ENCODE assay signal across 11 mouse cellular contexts in genomic region chr4:119008476-119008875, GRCm38 (mm10). TPM values are rescaled to one million over a fixed set of nuclear protein-coding genes. Genes with fewer than 3 reads are reported as not detected.
DNase-seq lines count a peak whose midpoint lies in the region; ATAC-seq and TF ChIP-seq lines count a peak whose summit lies in the region.
"Had no signal": no experiment of that assay in that cellular context is flagged by ENCODE, and none has a peak within 500 bp of the region (broad histone marks: within the 10 kb centered on the region; RNA-seq: fewer than 3 reads in every experiment).

No protein-coding gene starts in this region.

- H3K9me3 ChIP-seq in liver, postnatal 0 days (ENCODE audit: low read length): no peaks in the 10 kb centered on the region
- H3K9me3 ChIP-seq in embryonic facial prominence, embryonic 13.5 days: no peaks in the 10 kb centered on the region
- no peaks in the 10 kb centered on the region for H3K9me3 ChIP-seq in kidney, embryonic 16.5 days (ENCODE audit: low read length)

- 72% methylated on average over 6 of the region's 6 CpGs for WGBS in liver, postnatal 0 days (ENCODE audit: insufficient replicate concordance)
- WGBS in embryonic facial prominence, embryonic 13.5 days: 40% methylated on average over 6 of the region's 6 CpGs
- 42% methylated on average over 6 of the region's 6 CpGs for WGBS in kidney, embryonic 16.5 days

- no peak overlapping the region for H3K9ac ChIP-seq in liver, postnatal 0 days (replicated peaks)
- H3K9ac ChIP-seq in embryonic facial prominence, embryonic 13.5 days: 0 out of 2 replicates have a peak overlapping the region, but pooled peaks have one; percentile 12
- no peak overlapping the region for H3K9ac ChIP-seq in kidney, embryonic 16.5 days (replicated peaks; ENCODE audit: low read length)

- ATAC-seq in liver, postnatal 0 days: no peak
- no peak for ATAC-seq in embryonic facial prominence, embryonic 13.5 days (ENCODE audit: insufficient number of reproducible peaks, insufficient read depth, low FRiP score, low TSS enrichment, low read depth)
- ATAC-seq in kidney, embryonic 16.5 days (ENCODE audit: low FRiP score, low TSS enrichment): peak; percentile 50; the same call in 1 of the 2 replicates
- ATAC-seq in megakaryocyte-erythroid progenitor cell, adult 5-6 weeks (replicated peaks; ENCODE audit: low FRiP score, low TSS enrichment, poor library complexity, severe bottlenecking): no peak

- peaks cover 3% of the 10 kb centered on the region; the same call in 1 of the 2 replicates for H3K27me3 ChIP-seq in liver, postnatal 0 days (ENCODE audit: insufficient read depth, low read length)
- no peaks in the 10 kb centered on the region for H3K27me3 ChIP-seq in embryonic facial prominence, embryonic 13.5 days
- no peaks in the 10 kb centered on the region for H3K27me3 ChIP-seq in kidney, embryonic 16.5 days (ENCODE audit: insufficient read depth, low read length)

- no peak for TF ChIP-seq EP300 in liver, postnatal 0 days (IDR thresholded peaks at IDR 0.05; ENCODE audit: low read depth)

- no peak overlapping the region for H3K27ac ChIP-seq in liver, postnatal 0 days (ENCODE audit: low read depth)
- H3K27ac ChIP-seq in embryonic facial prominence, embryonic 13.5 days: no peak overlapping the region
- H3K27ac ChIP-seq in kidney, embryonic 16.5 days (ENCODE audit: low read length): no peak overlapping the region

- 0 out of 2 replicates have a peak, but pooled peaks cover 2% of the 10 kb centered on the region for H3K4me1 ChIP-seq in liver, postnatal 0 days (ENCODE audit: insufficient read depth)
- peaks cover 20% of the 10 kb centered on the region for H3K4me1 ChIP-seq in embryonic facial prominence, embryonic 13.5 days
- H3K4me1 ChIP-seq in kidney, embryonic 16.5 days (ENCODE audit: insufficient read depth, low read length): no peaks in the 10 kb centered on the region

- no peak for TF ChIP-seq CTCF in liver, postnatal 0 days (IDR thresholded peaks at IDR 0.05; ENCODE audit: low read depth)

- no peaks in the 10 kb centered on the region for H3K36me3 ChIP-seq in liver, postnatal 0 days (replicated peaks; ENCODE audit: insufficient read depth, low read length)
- H3K36me3 ChIP-seq in embryonic facial prominence, embryonic 13.5 days: no peaks in the 10 kb centered on the region
- no peaks in the 10 kb centered on the region for H3K36me3 ChIP-seq in kidney, embryonic 16.5 days (ENCODE audit: insufficient read depth, low read length)

- no peak overlapping the region for H3K4me2 ChIP-seq in liver, postnatal 0 days (ENCODE audit: low read depth, low read length)
- no peak overlapping the region for H3K4me2 ChIP-seq in embryonic facial prominence, embryonic 13.5 days
- H3K4me2 ChIP-seq in kidney, embryonic 16.5 days (replicated peaks; ENCODE audit: low read depth, low read length): no peak overlapping the region

- peak; percentile 26 for DNase-seq in adrenal gland, postnatal 10 days
- no peak for DNase-seq in adrenal gland, postnatal 14 days
- peak; percentile 42 for DNase-seq in liver
- DNase-seq in liver, postnatal 0 days: no peak
- no peak for DNase-seq in thymus, adult 18-20 months

- H3K4me3 ChIP-seq in liver, postnatal 0 days (ENCODE audit: low read depth, low read length): no peak overlapping the region
- no peak overlapping the region for H3K4me3 ChIP-seq in embryonic facial prominence, embryonic 13.5 days
- no peak overlapping the region for H3K4me3 ChIP-seq in kidney, embryonic 16.5 days (ENCODE audit: low read length)

RNA-seq across cellular contexts. Expression of gene Lao1, which starts 47.1 kb away (rescaled TPM):
- under 1 TPM in 1 of 2 experiments, not detected in 1; 0.30 TPM for total RNA-seq in adrenal gland, postnatal 10 days (2021)
- total RNA-seq in adrenal gland, postnatal 14 days (2021): 0.33 and 0.60 TPM in 2 replicates
- not detected in 2 replicates for polyA plus RNA-seq in liver, postnatal 0 days (2015; fragmentation: Nextera tagmentation; extraction: Ambion mirVana)
- polyA plus RNA-seq in embryonic facial prominence, embryonic 13.5 days (2015; fragmentation: Nextera tagmentation; extraction: Ambion mirVana): not detected in 2 replicates
- not detected in 2 replicates for polyA plus RNA-seq in kidney, embryonic 16.5 days (2015; fragmentation: Nextera tagmentation; extraction: Ambion mirVana)
- not detected in 2 replicates for total RNA-seq in megakaryocyte-erythroid progenitor cell, adult 5-6 weeks (2014; fragmentation: Nextera tagmentation)
- total RNA-seq in megakaryocyte-erythroid progenitor cell, adult 5-6 weeks (2017): not detected in 2 replicates
- total RNA-seq: neutrophil, adult 5-6 weeks had no signal
- polyA plus RNA-seq: C2C12; embryonic facial prominence, embryonic 11.5 days had no signal

Comparison
In these comparisons a context has a peak if more than half of its experiments do, and no peak if none do; other contexts are left out.
1. DNase-seq: peak in adrenal gland, postnatal 10 days (single experiment) and liver (single experiment); none in adrenal gland, postnatal 14 days (single experiment), liver, postnatal 0 days (single experiment) and thymus, adult 18-20 months (0 of 2).